Mouse (Mus musculus) MEL (cell line): Measurements from ENCODE around the gene Pi4kb.

Source experiments
- CTCF ChIP-seq, 3 experiments: IDR thresholded peaks in 2 of 3; conservative IDR thresholded peaks in 1 of 3; 2 replicates each; pipeline ENCODE4 v1.5.1; 2011 to 2012; ENCODE audit warnings: low read length in 3 of 3, low read depth in 2 of 3, mild to moderate bottlenecking in 2 of 3, improper control_type of control experiment in 1 of 3, inconsistent platforms in 1 of 3, mixed read lengths in 1 of 3, moderate library complexity in 1 of 3; ENCODE audit not compliant: control insufficient read depth in 1 of 3, insufficient read depth in 1 of 3, poor library complexity in 1 of 3, severe bottlenecking in 1 of 3
- ETS1 ChIP-seq: IDR thresholded peaks from 2 replicates; pipeline ENCODE4 v1.6.1; 2012; ENCODE audit warnings: low read depth, mild to moderate bottlenecking, inconsistent platforms, low read length, improper control_type of control experiment, moderate library complexity
- GATA1 ChIP-seq: IDR thresholded peaks from 2 replicates; pipeline ENCODE4 v1.6.1; 2011; ENCODE audit warnings: low read depth, low read length, improper control_type of control experiment
- MAX ChIP-seq: IDR thresholded peaks from 2 replicates; pipeline ENCODE4 v1.6.1; 2011; ENCODE audit warnings: low read length, improper control_type of control experiment
- TAL1 ChIP-seq: IDR thresholded peaks from 2 replicates; pipeline ENCODE4 v1.6.1; 2012; ENCODE audit warnings: mild to moderate bottlenecking, inconsistent platforms, low read length, moderate library complexity, mixed read lengths

DNA sequence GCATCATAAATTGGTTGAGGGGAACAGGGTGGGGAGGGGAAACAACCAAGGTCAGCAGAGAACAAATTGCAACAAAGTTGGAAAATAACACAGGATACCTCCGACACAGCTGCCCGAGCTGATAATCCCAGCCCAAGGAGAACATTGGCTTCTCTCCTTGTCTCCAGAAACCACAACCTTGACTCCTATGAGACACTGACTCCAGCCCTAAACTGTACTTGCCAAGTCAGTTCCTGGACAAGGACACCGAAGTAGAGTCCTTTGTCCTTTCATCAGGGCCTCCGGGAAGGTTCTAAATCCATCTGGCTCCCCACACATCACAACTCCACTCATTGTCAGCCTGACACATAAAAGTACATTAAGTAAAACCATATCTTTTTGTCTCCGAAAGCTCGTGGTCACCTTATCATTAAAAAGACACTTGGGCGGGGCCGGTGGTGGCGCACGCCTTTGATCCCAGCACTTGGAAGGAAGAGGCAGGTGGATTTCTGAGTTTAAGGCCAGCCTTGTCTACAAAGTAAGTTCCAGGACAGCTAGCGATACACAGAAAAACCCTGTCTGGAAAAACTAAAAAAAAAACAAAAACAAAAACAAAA is 72.0 kb downstream of the Pi4kb start:
- no peak for TF ChIP-seq MAX
- TF ChIP-seq TAL1: peak; percentile 93
- TF ChIP-seq ETS1: no peak
- no peak for TF ChIP-seq GATA1
- TF ChIP-seq CTCF (IDR thresholded peaks at IDR 0.05 in 2 of 3, conservative IDR thresholded peaks at IDR 0.05 in 1 of 3; ENCODE audit: control insufficient read depth in 1 of 3, insufficient read depth in 1 of 3, low read depth in 2 of 3, low read length in 3 of 3, poor library complexity in 1 of 3, severe bottlenecking in 1 of 3): no peak
